Mouse (Mus musculus): ENCODE measurements at regions not wholly inside any gene's neighbourhood (a gene's known extent, or its start where the extent isn't known, plus 50 kb on each side); places are given as distances from the start of the nearest gene placed in this dataset.

GRCm38 (mm10) chr1:189079451-189080410 lies 72.1 kb upstream of the Kctd3 start:
- TF ChIP-seq CTCF (IDR thresholded peaks at IDR 0.05; ENCODE audit: low read depth, low read length) = no peak
- TF ChIP-seq POLR2A (IDR thresholded peaks at IDR 0.05; ENCODE audit: borderline replicate concordance, low read depth, low read length) = no peak

Measured in bone marrow macrophage, adult 2 months (primary cell).